Mouse (Mus musculus) kidney, embryonic 14.5 days (tissue): Measurements from ENCODE around the gene Ilk. TPM values are rescaled to one million over a fixed set of nuclear protein-coding genes. Genes with fewer than 3 reads are reported as not detected.
"Not testable (repeated sequence)": the region's sequence is repeated elsewhere in the genome, so short reads cannot be mapped to it uniquely, and the experiment has no call there.

Source experiments
- ATAC-seq: fragments of 200-750 bp; cut with Nextera tagmentation; 2 replicates; pipeline ENCODE4 v1.8.0; 2017; ENCODE audit warnings: moderate number of reproducible peaks, mild to moderate bottlenecking, moderate TSS enrichment, moderate library complexity; ENCODE audit not compliant: low FRiP score, low TSS enrichment
- H3K27ac ChIP-seq: fragments of 300-500 bp; sonication (generic); 2 replicates; pipeline ENCODE4 v1.5.1; 2014; ENCODE audit warnings: low read depth, mild to moderate bottlenecking, low read length, moderate library complexity, mixed read lengths
- H3K27me3 ChIP-seq: fragments of 300-500 bp; sonication (generic); 2 replicates; pipeline ENCODE4 v1.6.1; 2014; ENCODE audit warnings: mild to moderate bottlenecking, low read length; ENCODE audit not compliant: control insufficient read depth, insufficient read depth
- H3K36me3 ChIP-seq: fragments of 300-500 bp; sonication (generic); 2 replicates; pipeline ENCODE4 v1.6.1; 2014; ENCODE audit warnings: low read length, mixed read lengths; ENCODE audit not compliant: control insufficient read depth, insufficient read depth
- H3K4me1 ChIP-seq: fragments of 300-500 bp; sonication (generic); 2 replicates; pipeline ENCODE4 v1.6.1; 2014; ENCODE audit warnings: low read length, mixed read lengths; ENCODE audit not compliant: control insufficient read depth, insufficient read depth
- H3K4me2 ChIP-seq: fragments of 300-500 bp; sonication (generic); replicated peaks from 2 replicates; pipeline ENCODE4 v1.6.1; 2014; ENCODE audit warnings: low read depth, mild to moderate bottlenecking, low read length
- H3K4me3 ChIP-seq: fragments of 300-500 bp; sonication (generic); 2 replicates; pipeline ENCODE4 v1.5.1; 2014; ENCODE audit warnings: mild to moderate bottlenecking, low read length
- H3K9ac ChIP-seq: fragments of 300-500 bp; sonication (generic); 2 replicates; pipeline ENCODE4 v1.6.1; 2014; ENCODE audit warnings: low read depth, mild to moderate bottlenecking, low read length, moderate library complexity
- H3K9me3 ChIP-seq: fragments of 300-500 bp; sonication (generic); 2 replicates; pipeline ENCODE4 v1.6.1; 2016; ENCODE audit warnings: low read length; ENCODE audit not compliant: control insufficient read depth
- WGBS: fragments of 180-500 bp; shearing (Covaris S2); extraction: QIAGEN DNeasy Blood & Tissue Kit; methylation state at CpG from one replicate; pipeline ENCODE4 v1.1.7; 2014; 5-methylcytosine and 5-hydroxymethylcytosine counted together
- polyA plus RNA-seq: library from polyadenylated mRNA; unstranded; fragments of >200 nt; fragmentation: Nextera tagmentation; extraction: Ambion mirVana; gene quantifications from 2 replicates; pipeline ENCODE4 v1.2.1, GENCODE M21; 2014

Gene Ilk
- polyA plus RNA-seq, 1 experiment from 2014 or later, result 305 TPM

GRCm38 (mm10) chr7:105728701-105729428, 7.5 kb upstream of the Ilk start:
- no peak overlapping the region for H3K9ac ChIP-seq
- H3K27ac ChIP-seq, result no peak overlapping the region
- H3K4me1 ChIP-seq, result no peaks in the 10 kb centered on the region
- peaks cover 49% of the 10 kb centered on the region for H3K36me3 ChIP-seq
- H3K9me3 ChIP-seq, result no peaks in the 10 kb centered on the region
- H3K4me2 ChIP-seq, result no peak overlapping the region
- H3K27me3 ChIP-seq, result no peaks in the 10 kb centered on the region
- no peak overlapping the region for H3K4me3 ChIP-seq
- no peak for ATAC-seq
- WGBS, result 86% methylated on average over 6 of the region's 6 CpGs

- Histone ChIP-seq H3K4me1 (peaks cover 17% of the 10 kb centered on the region), H3K27ac (no peak overlapping the region), H3K4me2 (no peak overlapping the region), H3K36me3 (peaks cover 54% of the 10 kb centered on the region), H3K9ac (no peak overlapping the region), H3K9me3 (no peaks in the 10 kb centered on the region), H3K4me3 (no peak overlapping the region), H3K27me3 (no peaks in the 10 kb centered on the region)
- WGBS, result 94% methylated on average over 11 of the region's 11 CpGs
- no peak for ATAC-seq
These were observed 2.6 kb upstream of the Ilk start for GRCm38 (mm10) chr7:105733836-105734235.

GRCm38 (mm10) chr7:105734826-105735225, 1.6 kb upstream of the Ilk start:
- 87% methylated on average over 8 of the region's 8 CpGs for WGBS
- Histone ChIP-seq H3K4me2 (no peak overlapping the region), H3K9me3 (no peaks in the 10 kb centered on the region), H3K4me3 (no peak overlapping the region), H3K4me1 (peaks cover 22% of the 10 kb centered on the region), H3K36me3 (peaks cover 49% of the 10 kb centered on the region), H3K27me3 (no peaks in the 10 kb centered on the region), H3K9ac (peak overlapping the region; percentile 90), H3K27ac (no peak overlapping the region)
- ATAC-seq, result no peak

GRCm38 (mm10) chr7:105735464-105735863, 928 bp upstream of the Ilk start:
- H3K36me3 ChIP-seq, result peaks cover 51% of the 10 kb centered on the region
- H3K4me1 ChIP-seq, result peaks cover 22% of the 10 kb centered on the region
- H3K4me2 ChIP-seq, result peak overlapping the region; percentile 50
- WGBS, result 44% methylated on average over 4 of the region's 4 CpGs
- not testable (repeated sequence) for H3K9me3 ChIP-seq, H3K27me3 ChIP-seq, H3K27ac ChIP-seq, ATAC-seq
- peak overlapping the region; percentile 90 for H3K9ac ChIP-seq
- peak overlapping the region; percentile 90 for H3K4me3 ChIP-seq

- Histone ChIP-seq H3K27me3 (no peaks in the 10 kb centered on the region), H3K9me3 (no peaks in the 10 kb centered on the region), H3K9ac (peak within 1 kb of the TSS; percentile 90), H3K4me2 (peak within 1 kb of the TSS; percentile 50), H3K4me1 (peaks cover 22% of the 10 kb centered on the region), H3K36me3 (peaks cover 53% of the 10 kb centered on the region), H3K27ac (peak within 1 kb of the TSS; percentile 83), H3K4me3 (peak within 1 kb of the TSS; percentile 90)
- WGBS, result 0% methylated on average over 30 of the region's 30 CpGs
- ATAC-seq, result 0 out of 2 replicates have a peak, but pooled peaks have one; percentile 1
These were observed 624 bp downstream of the Ilk start, which contains the start of gene Rrp8 for GRCm38 (mm10) chr7:105736911-105737521. Gene Rrp8 (minus strand): TSS chr7:105737385.

- Histone ChIP-seq H3K36me3 (peaks cover 53% of the 10 kb centered on the region), H3K4me2 (peak overlapping the region; percentile 50), H3K4me1 (peaks cover 22% of the 10 kb centered on the region), H3K27me3 (no peaks in the 10 kb centered on the region), H3K27ac (no peak overlapping the region; the same call in 1 of the 2 replicates), H3K4me3 (peak overlapping the region; percentile 90), H3K9me3 (no peaks in the 10 kb centered on the region), H3K9ac (peak overlapping the region; percentile 90)
- 21% methylated on average over 3 of the region's 3 CpGs for WGBS
- no peak for ATAC-seq
These were observed 1.3 kb downstream of the Ilk start for GRCm38 (mm10) chr7:105737648-105738047.

GRCm38 (mm10) chr7:105738286-105738685, 1.9 kb downstream of the Ilk start:
- Histone ChIP-seq H3K4me3 (peak overlapping the region; percentile 90), H3K27ac (peak overlapping the region; percentile 93), H3K4me1 (peaks cover 24% of the 10 kb centered on the region), H3K4me2 (peak overlapping the region; percentile 50), H3K27me3 (no peaks in the 10 kb centered on the region), H3K36me3 (peaks cover 52% of the 10 kb centered on the region), H3K9me3 (no peaks in the 10 kb centered on the region), H3K9ac (peak overlapping the region; percentile 44; the same call in 1 of the 2 replicates)
- 76% methylated on average over 2 of the region's 2 CpGs for WGBS
- ATAC-seq, result no peak

- peak overlapping the region; percentile 50 for H3K4me2 ChIP-seq
- H3K27ac ChIP-seq, result peak overlapping the region; percentile 93
- WGBS, result 18% methylated on average over 3 of the region's 3 CpGs
- H3K27me3 ChIP-seq, result no peaks in the 10 kb centered on the region
- peaks cover 27% of the 10 kb centered on the region for H3K4me1 ChIP-seq
- H3K4me3 ChIP-seq, result peak overlapping the region; percentile 90; the same call in 1 of the 2 replicates
- peaks cover 45% of the 10 kb centered on the region for H3K36me3 ChIP-seq
- H3K9ac ChIP-seq, result peak overlapping the region; percentile 44; the same call in 1 of the 2 replicates
- ATAC-seq, result peak; percentile 75
- no peaks in the 10 kb centered on the region for H3K9me3 ChIP-seq
These were observed 2.6 kb downstream of the Ilk start for GRCm38 (mm10) chr7:105738948-105739347.
